9 mouse cellular contexts compared by ENCODE assay signal in the genomic region with DNA sequence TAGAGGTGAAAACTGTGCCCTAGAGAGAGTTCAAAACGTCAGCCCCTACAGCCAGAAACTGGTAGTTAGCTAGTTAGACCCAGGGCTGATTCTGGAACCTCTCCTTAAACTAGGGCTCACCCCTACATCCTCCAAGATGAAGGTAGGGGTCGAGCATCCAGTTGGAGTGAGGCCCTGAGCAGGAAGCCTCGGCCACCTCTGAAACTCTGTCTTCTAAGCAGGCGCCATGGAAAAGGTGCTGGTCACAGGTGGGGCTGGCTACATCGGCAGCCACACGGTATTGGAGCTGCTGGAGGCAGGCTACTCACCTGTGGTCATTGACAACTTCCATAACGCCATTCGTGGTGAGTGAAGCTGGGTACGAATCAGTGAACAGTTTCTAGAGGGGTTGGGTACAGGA. TPM values are rescaled to one million over a fixed set of nuclear protein-coding genes. Genes with fewer than 3 reads are reported as not detected.
A peak's percentile ranks its signal among the peaks of the same experiment; 100 is the strongest.
DNase-seq lines count a peak whose midpoint lies in the region; ATAC-seq and TF ChIP-seq lines count a peak whose summit lies in the region.
"Had no signal": no experiment of that assay in that cellular context is flagged by ENCODE, and none has a peak within 500 bp of the region (broad histone marks: within the 10 kb centered on the region; RNA-seq: fewer than 3 reads in every experiment).

No protein-coding gene starts in this region.

- no peak for TF ChIP-seq CTCF in stomach, postnatal 0 days (IDR thresholded peaks at IDR 0.05; ENCODE audit: low read depth)

- 87% methylated on average over 9 of the region's 9 CpGs for WGBS in hindbrain, embryonic 13.5 days
- WGBS in hindbrain, embryonic 12.5 days, result 91% methylated on average over 9 of the region's 9 CpGs
- 83% methylated on average over 9 of the region's 9 CpGs for WGBS in midbrain, embryonic 15.5 days
- WGBS in midbrain, embryonic 11.5 days, result 84% methylated on average over 9 of the region's 9 CpGs
- 83% methylated on average over 9 of the region's 9 CpGs for whole genome bisulfite sequencing in limb, embryonic 13.5 days
- WGBS in stomach, postnatal 0 days, result 69% methylated on average over 9 of the region's 9 CpGs

- no peak for ATAC-seq in hindbrain, embryonic 13.5 days (ENCODE audit: low FRiP score)
- no peak for ATAC-seq in hindbrain, embryonic 12.5 days (ENCODE audit: low FRiP score)
- ATAC-seq in midbrain, embryonic 15.5 days (replicated peaks), result no peak
- ATAC-seq in midbrain, embryonic 11.5 days (ENCODE audit: low FRiP score), result no peak
- ATAC-seq in limb, embryonic 13.5 days (ENCODE audit: low FRiP score, low read depth), result no peak
- ATAC-seq in stomach, postnatal 0 days (ENCODE audit: low FRiP score, low TSS enrichment), result no peak

- H3K4me2 ChIP-seq in hindbrain, embryonic 13.5 days, result peak overlapping the region; percentile 95; the same call in 1 of the 2 replicates
- no peak overlapping the region for H3K4me2 ChIP-seq in hindbrain, embryonic 12.5 days (replicated peaks)
- H3K4me2 ChIP-seq in midbrain, embryonic 15.5 days, result peak overlapping the region; percentile 95; the same call in 1 of the 2 replicates
- no peak overlapping the region for H3K4me2 ChIP-seq in midbrain, embryonic 11.5 days
- peak overlapping the region; percentile 97 for H3K4me2 ChIP-seq in limb, embryonic 13.5 days (replicated peaks)
- peak overlapping the region; percentile 89; the same call in 1 of the 2 replicates for H3K4me2 ChIP-seq in stomach, postnatal 0 days (replicated peaks; ENCODE audit: low read depth)

- DNase-seq in midbrain, embryonic 11.5 days (ENCODE audit: low spot score, missing footprints), result no peak
- no peak for DNase-seq in stomach, postnatal 0 days (ENCODE audit: low spot score)
- DNase-seq in gastrocnemius, postnatal 25 days, result no peak
- no peak for DNase-seq in adrenal gland, postnatal 14 days
- DNase-seq: retina, postnatal 1 day had no signal

- TF ChIP-seq EP300 in stomach, postnatal 0 days (optimal IDR thresholded peaks at IDR 0.05), result no peak

- H3K4me3 ChIP-seq in hindbrain, embryonic 13.5 days, result peak overlapping the region; percentile 85; the same call in 1 of the 2 replicates
- no peak overlapping the region for H3K4me3 ChIP-seq in hindbrain, embryonic 12.5 days
- 0 out of 2 replicates have a peak overlapping the region, but pooled peaks have one; percentile 4 for H3K4me3 ChIP-seq in midbrain, embryonic 15.5 days
- H3K4me3 ChIP-seq in midbrain, embryonic 11.5 days (ENCODE audit: low read depth, low read length), result no peak overlapping the region
- H3K4me3 ChIP-seq in limb, embryonic 13.5 days, result peak overlapping the region; percentile 76; the same call in 1 of the 2 replicates
- H3K4me3 ChIP-seq in stomach, postnatal 0 days (ENCODE audit: low read depth, low read length), result no peak overlapping the region

- no peaks in the 10 kb centered on the region for H3K9me3 ChIP-seq in hindbrain, embryonic 13.5 days
- no peaks in the 10 kb centered on the region for H3K9me3 ChIP-seq in hindbrain, embryonic 12.5 days (replicated peaks)
- no peaks in the 10 kb centered on the region for H3K9me3 ChIP-seq in midbrain, embryonic 15.5 days
- H3K9me3 ChIP-seq in midbrain, embryonic 11.5 days (ENCODE audit: control insufficient read depth, low read length), result no peaks in the 10 kb centered on the region
- H3K9me3 ChIP-seq in limb, embryonic 13.5 days, result no peaks in the 10 kb centered on the region
- no peaks in the 10 kb centered on the region for H3K9me3 ChIP-seq in stomach, postnatal 0 days (ENCODE audit: control insufficient read depth, low read length)

- H3K9ac ChIP-seq in hindbrain, embryonic 13.5 days, result peak overlapping the region; percentile 95
- H3K9ac ChIP-seq in hindbrain, embryonic 12.5 days, result no peak overlapping the region
- H3K9ac ChIP-seq in midbrain, embryonic 15.5 days, result no peak overlapping the region
- no peak overlapping the region for H3K9ac ChIP-seq in midbrain, embryonic 11.5 days (ENCODE audit: low read length)
- no peak overlapping the region for H3K9ac ChIP-seq in limb, embryonic 13.5 days
- no peak overlapping the region for H3K9ac ChIP-seq in stomach, postnatal 0 days (ENCODE audit: low read length)

- H3K36me3 ChIP-seq in hindbrain, embryonic 13.5 days, result peaks cover 60% of the 10 kb centered on the region
- peaks cover 55% of the 10 kb centered on the region for H3K36me3 ChIP-seq in hindbrain, embryonic 12.5 days
- peaks cover 41% of the 10 kb centered on the region for H3K36me3 ChIP-seq in midbrain, embryonic 15.5 days (replicated peaks)
- peaks cover 23% of the 10 kb centered on the region for H3K36me3 ChIP-seq in midbrain, embryonic 11.5 days (ENCODE audit: control insufficient read depth, insufficient read depth, low read length)
- H3K36me3 ChIP-seq in limb, embryonic 13.5 days, result peaks cover 71% of the 10 kb centered on the region
- H3K36me3 ChIP-seq in stomach, postnatal 0 days (ENCODE audit: control insufficient read depth, insufficient read depth, low read length), result peaks cover 22% of the 10 kb centered on the region

- peaks cover 32% of the 10 kb centered on the region for H3K4me1 ChIP-seq in hindbrain, embryonic 13.5 days (replicated peaks)
- peaks cover 31% of the 10 kb centered on the region for H3K4me1 ChIP-seq in hindbrain, embryonic 12.5 days
- H3K4me1 ChIP-seq in midbrain, embryonic 15.5 days, result peaks cover 20% of the 10 kb centered on the region
- peaks cover 9% of the 10 kb centered on the region for H3K4me1 ChIP-seq in midbrain, embryonic 11.5 days (ENCODE audit: control insufficient read depth, insufficient read depth, low read length)
- peaks cover 23% of the 10 kb centered on the region for H3K4me1 ChIP-seq in limb, embryonic 13.5 days
- no peaks in the 10 kb centered on the region for H3K4me1 ChIP-seq in stomach, postnatal 0 days (replicated peaks; ENCODE audit: control insufficient read depth, insufficient read depth)

- no peak overlapping the region for H3K27ac ChIP-seq in hindbrain, embryonic 13.5 days
- no peak overlapping the region for H3K27ac ChIP-seq in hindbrain, embryonic 12.5 days
- H3K27ac ChIP-seq in midbrain, embryonic 15.5 days, result no peak overlapping the region
- H3K27ac ChIP-seq in midbrain, embryonic 11.5 days (ENCODE audit: low read depth, low read length), result no peak overlapping the region
- H3K27ac ChIP-seq in limb, embryonic 13.5 days, result no peak overlapping the region
- peak overlapping the region; percentile 79 for H3K27ac ChIP-seq in stomach, postnatal 0 days (replicated peaks)

- H3K27me3 ChIP-seq in hindbrain, embryonic 13.5 days, result no peaks in the 10 kb centered on the region
- H3K27me3 ChIP-seq in hindbrain, embryonic 12.5 days, result no peaks in the 10 kb centered on the region; the same call in 1 of the 2 replicates
- H3K27me3 ChIP-seq in midbrain, embryonic 15.5 days (replicated peaks), result no peaks in the 10 kb centered on the region
- no peaks in the 10 kb centered on the region; the same call in 1 of the 2 replicates for H3K27me3 ChIP-seq in midbrain, embryonic 11.5 days (ENCODE audit: control insufficient read depth, insufficient read depth, low read length)
- no peaks in the 10 kb centered on the region for H3K27me3 ChIP-seq in limb, embryonic 13.5 days
- H3K27me3 ChIP-seq in stomach, postnatal 0 days (ENCODE audit: control insufficient read depth, insufficient read depth, low read length), result no peaks in the 10 kb centered on the region

RNA-seq across cellular contexts. Expression of a gene that starts 1.6 kb away (rescaled TPM):
- polyA plus RNA-seq in hindbrain, embryonic 13.5 days (2015; fragmentation: Nextera tagmentation; extraction: Ambion mirVana), result 39.5 and 41.2 TPM in 2 replicates
- 35.3 and 35.5 TPM in 2 replicates for polyA plus RNA-seq in hindbrain, embryonic 12.5 days (2016; fragmentation: Nextera tagmentation; extraction: Ambion mirVana)
- polyA plus RNA-seq in midbrain, embryonic 15.5 days (2015; fragmentation: Nextera tagmentation; extraction: Ambion mirVana), result 41.6 and 44.2 TPM in 2 replicates
- polyA plus RNA-seq in midbrain, embryonic 11.5 days (2014; fragmentation: Nextera tagmentation; extraction: Ambion mirVana), result 25.6 and 27.0 TPM in 2 replicates
- polyA plus RNA-seq in limb, embryonic 13.5 days (2015; fragmentation: Nextera tagmentation; extraction: Ambion mirVana), result 49.1 and 51.9 TPM in 2 replicates
- polyA plus RNA-seq in stomach, postnatal 0 days (2015; fragmentation: Nextera tagmentation; extraction: Ambion mirVana), result 161 and 166 TPM in 2 replicates
- 1 to 10 TPM in 1 of 2 experiments, under 1 TPM in 1; 0.72 to 1.5 TPM for total RNA-seq in gastrocnemius, postnatal 25 days (2021)
- total RNA-seq in adrenal gland, postnatal 14 days (2021), result 16.4 and 16.6 TPM in 2 replicates

RNA-seq across cellular contexts. Expression of a gene that starts 7.3 kb away (rescaled TPM):
- polyA plus RNA-seq in hindbrain, embryonic 13.5 days (2015; fragmentation: Nextera tagmentation; extraction: Ambion mirVana), result 209 and 211 TPM in 2 replicates
- 153 and 167 TPM in 2 replicates for polyA plus RNA-seq in hindbrain, embryonic 12.5 days (2016; fragmentation: Nextera tagmentation; extraction: Ambion mirVana)
- 228 and 233 TPM in 2 replicates for polyA plus RNA-seq in midbrain, embryonic 15.5 days (2015; fragmentation: Nextera tagmentation; extraction: Ambion mirVana)
- polyA plus RNA-seq in midbrain, embryonic 11.5 days (2014; fragmentation: Nextera tagmentation; extraction: Ambion mirVana), result 136 and 144 TPM in 2 replicates
- polyA plus RNA-seq in limb, embryonic 13.5 days (2015; fragmentation: Nextera tagmentation; extraction: Ambion mirVana), result 121 and 124 TPM in 2 replicates
- polyA plus RNA-seq in stomach, postnatal 0 days (2015; fragmentation: Nextera tagmentation; extraction: Ambion mirVana), result 88.6 and 89.6 TPM in 2 replicates
- total RNA-seq in gastrocnemius, postnatal 25 days (2021), result 10 to 100 TPM; 25.3 to 30.7 TPM
- 57.2 and 63.9 TPM in 2 replicates for total RNA-seq in adrenal gland, postnatal 14 days (2021)

RNA-seq across cellular contexts. Expression of a gene that starts 18.9 kb away (rescaled TPM):
- polyA plus RNA-seq in hindbrain, embryonic 13.5 days (2015; fragmentation: Nextera tagmentation; extraction: Ambion mirVana), result 52.9 and 56.5 TPM in 2 replicates
- 55.6 and 60.2 TPM in 2 replicates for polyA plus RNA-seq in hindbrain, embryonic 12.5 days (2016; fragmentation: Nextera tagmentation; extraction: Ambion mirVana)
- 57.0 and 63.4 TPM in 2 replicates for polyA plus RNA-seq in midbrain, embryonic 15.5 days (2015; fragmentation: Nextera tagmentation; extraction: Ambion mirVana)
- 55.1 and 62.9 TPM in 2 replicates for polyA plus RNA-seq in midbrain, embryonic 11.5 days (2014; fragmentation: Nextera tagmentation; extraction: Ambion mirVana)
- polyA plus RNA-seq in limb, embryonic 13.5 days (2015; fragmentation: Nextera tagmentation; extraction: Ambion mirVana), result 89.8 and 93.5 TPM in 2 replicates
- 154 and 163 TPM in 2 replicates for polyA plus RNA-seq in stomach, postnatal 0 days (2015; fragmentation: Nextera tagmentation; extraction: Ambion mirVana)
- 10 to 100 TPM; 41.5 to 42.3 TPM for total RNA-seq in gastrocnemius, postnatal 25 days (2021)
- total RNA-seq in adrenal gland, postnatal 14 days (2021), result 64.6 and 76.0 TPM in 2 replicates

RNA-seq across cellular contexts. Expression of a gene that starts 22.0 kb away (rescaled TPM):
- polyA plus RNA-seq in hindbrain, embryonic 13.5 days (2015; fragmentation: Nextera tagmentation; extraction: Ambion mirVana), result 54.3 and 58.3 TPM in 2 replicates
- 58.3 and 59.8 TPM in 2 replicates for polyA plus RNA-seq in hindbrain, embryonic 12.5 days (2016; fragmentation: Nextera tagmentation; extraction: Ambion mirVana)
- 62.8 and 64.6 TPM in 2 replicates for polyA plus RNA-seq in midbrain, embryonic 15.5 days (2015; fragmentation: Nextera tagmentation; extraction: Ambion mirVana)
- polyA plus RNA-seq in midbrain, embryonic 11.5 days (2014; fragmentation: Nextera tagmentation; extraction: Ambion mirVana), result 64.8 and 65.8 TPM in 2 replicates
- 57.0 and 58.7 TPM in 2 replicates for polyA plus RNA-seq in limb, embryonic 13.5 days (2015; fragmentation: Nextera tagmentation; extraction: Ambion mirVana)
- 40.1 and 40.7 TPM in 2 replicates for polyA plus RNA-seq in stomach, postnatal 0 days (2015; fragmentation: Nextera tagmentation; extraction: Ambion mirVana)
- 10 to 100 TPM; 22.0 to 22.6 TPM for total RNA-seq in gastrocnemius, postnatal 25 days (2021)
- 27.1 and 33.8 TPM in 2 replicates for total RNA-seq in adrenal gland, postnatal 14 days (2021)

RNA-seq across cellular contexts. Expression of a gene that starts 44.6 kb away (rescaled TPM):
- 55.8 and 60.9 TPM in 2 replicates for polyA plus RNA-seq in hindbrain, embryonic 13.5 days (2015; fragmentation: Nextera tagmentation; extraction: Ambion mirVana)
- polyA plus RNA-seq in hindbrain, embryonic 12.5 days (2016; fragmentation: Nextera tagmentation; extraction: Ambion mirVana), result 50.2 and 54.1 TPM in 2 replicates
- polyA plus RNA-seq in midbrain, embryonic 15.5 days (2015; fragmentation: Nextera tagmentation; extraction: Ambion mirVana), result 63.2 and 68.3 TPM in 2 replicates
- polyA plus RNA-seq in midbrain, embryonic 11.5 days (2014; fragmentation: Nextera tagmentation; extraction: Ambion mirVana), result 43.0 and 48.1 TPM in 2 replicates
- polyA plus RNA-seq in limb, embryonic 13.5 days (2015; fragmentation: Nextera tagmentation; extraction: Ambion mirVana), result 69.0 and 73.8 TPM in 2 replicates
- 171 and 179 TPM in 2 replicates for polyA plus RNA-seq in stomach, postnatal 0 days (2015; fragmentation: Nextera tagmentation; extraction: Ambion mirVana)
- total RNA-seq in gastrocnemius, postnatal 25 days (2021), result 10 to 100 TPM; 18.9 to 21.7 TPM
- 90.1 and 94.3 TPM in 2 replicates for total RNA-seq in adrenal gland, postnatal 14 days (2021)

Comparison
In these comparisons a context has a peak if more than half of its experiments do, and no peak if none do; other contexts are left out.
1. H3K4me2 ChIP-seq: peak in hindbrain, embryonic 13.5 days (single experiment), midbrain, embryonic 15.5 days (single experiment), limb, embryonic 13.5 days (single experiment) and stomach, postnatal 0 days (single experiment); none in hindbrain, embryonic 12.5 days (single experiment) and midbrain, embryonic 11.5 days (single experiment).
2. H3K4me3 ChIP-seq: peak in hindbrain, embryonic 13.5 days (single experiment), midbrain, embryonic 15.5 days (single experiment) and limb, embryonic 13.5 days (single experiment); none in hindbrain, embryonic 12.5 days (single experiment), midbrain, embryonic 11.5 days (single experiment) and stomach, postnatal 0 days (single experiment).